Mouse (Mus musculus) C2C12 (cell line): ENCODE results near the gene Gtpbp1. TPM values are rescaled to one million over a fixed set of nuclear protein-coding genes. Genes with fewer than 3 reads are reported as not detected.

ENCODE experiments used
- H3K27me3 ChIP-seq: one replicate; pipeline ENCODE4 v1.6.1; 2011; ENCODE audit not compliant: control insufficient read depth, insufficient read depth, insufficient read length
- H3K36me3 ChIP-seq: one replicate; pipeline ENCODE4 v1.6.1; 2011; ENCODE audit not compliant: control insufficient read depth, insufficient read depth
- H3K4me3 ChIP-seq: one replicate; pipeline ENCODE4 v1.5.1; 2011; ENCODE audit warnings: mild to moderate bottlenecking, control low read depth; ENCODE audit not compliant: poor library complexity, insufficient read depth, severe bottlenecking
- H3K79me2 ChIP-seq: one replicate; pipeline ENCODE4 v1.6.1; 2011; ENCODE audit not compliant: control insufficient read depth, insufficient read depth
- H3K79me3 ChIP-seq: one replicate; pipeline ENCODE4 v1.6.1; 2011; ENCODE audit warnings: low read depth, control low read depth
- H3ac ChIP-seq: one replicate; pipeline ENCODE3; 2011; ENCODE audit warnings: low read depth; ENCODE audit not compliant: control insufficient read depth, insufficient read length
- CEBPB ChIP-seq: IDR thresholded peaks from one replicate; pipeline ENCODE4 v1.6.1; 2011; ENCODE audit warnings: low read depth, mild to moderate bottlenecking, control low read depth, moderate library complexity
- CTCF ChIP-seq: IDR thresholded peaks from one replicate; pipeline ENCODE4 v1.5.1; 2011; ENCODE audit not compliant: control insufficient read depth, insufficient read depth, insufficient read length
- FOSL1 ChIP-seq: IDR thresholded peaks from one replicate; pipeline ENCODE4 v1.8.0; 2011; ENCODE audit warnings: mild to moderate bottlenecking, low read length; ENCODE audit not compliant: poor library complexity, insufficient read depth, severe bottlenecking
- MAX ChIP-seq: IDR thresholded peaks from one replicate; pipeline ENCODE4 v1.6.1; 2011; ENCODE audit warnings: mild to moderate bottlenecking, control low read depth
- MYOD1 ChIP-seq: IDR thresholded peaks from one replicate; pipeline ENCODE4 v1.6.1; 2011; ENCODE audit warnings: low read depth; ENCODE audit not compliant: control insufficient read depth, insufficient read length
- MYOG ChIP-seq: IDR thresholded peaks from one replicate; pipeline ENCODE4 v1.6.1; 2011; ENCODE audit not compliant: control insufficient read depth, insufficient read length; ENCODE audit errors: extremely low read depth
- USF1 ChIP-seq: IDR thresholded peaks from one replicate; pipeline ENCODE4 v1.6.1; 2011; ENCODE audit warnings: low read depth, mild to moderate bottlenecking, control low read depth, moderate library complexity
- polyA plus RNA-seq: library from polyadenylated mRNA; unstranded; fragments of >200 nt; fragmentation: generic; extraction: Trizol; gene quantifications from one replicate; pipeline ENCODE4 v1.2.1, GENCODE M21; 2012; ENCODE audit warnings: missing spikeins

Gtpbp1 gene
- polyA plus RNA-seq, 1 experiment: 62.5 TPM

- H3K4me3 ChIP-seq: no peak overlapping the region
- no peak overlapping the region for H3ac ChIP-seq
- no peaks in the 10 kb centered on the region for H3K27me3 ChIP-seq
- no peak for TF ChIP-seq MYOD1
- no peak for TF ChIP-seq MAX
- no peak for TF ChIP-seq CEBPB
- TF ChIP-seq CTCF: no peak
- TF ChIP-seq MYOG: no peak
- no peak for TF ChIP-seq USF1
- no peak for TF ChIP-seq FOSL1
- no peaks in the 10 kb centered on the region for H3K79me3 ChIP-seq
- peaks cover 8% of the 10 kb centered on the region for H3K36me3 ChIP-seq
- H3K79me2 ChIP-seq: no peaks in the 10 kb centered on the region
Measured at GRCm38 (mm10) chr15:79760956-79761355, 70.3 kb downstream of the Gtpbp1 start.

GRCm38 (mm10) chr15:79763001-79763400 is 72.4 kb downstream of the Gtpbp1 start:
- no peaks in the 10 kb centered on the region for H3K79me3 ChIP-seq
- H3ac ChIP-seq: no peak overlapping the region
- H3K79me2 ChIP-seq: no peaks in the 10 kb centered on the region
- TF ChIP-seq MYOG: no peak
- no peaks in the 10 kb centered on the region for H3K27me3 ChIP-seq
- H3K36me3 ChIP-seq: peaks cover 8% of the 10 kb centered on the region
- no peak overlapping the region for H3K4me3 ChIP-seq

GRCm38 (mm10) chr15:79763601-79764246 is 73.1 kb downstream of the Gtpbp1 start:
- TF ChIP-seq MYOD1: no peak
- TF ChIP-seq CEBPB: no peak
- no peak for TF ChIP-seq USF1
- TF ChIP-seq MYOG: no peak
- no peak for TF ChIP-seq CTCF
- no peak for TF ChIP-seq FOSL1
- peaks cover 8% of the 10 kb centered on the region for H3K36me3 ChIP-seq
- no peaks in the 10 kb centered on the region for H3K79me3 ChIP-seq
- H3K4me3 ChIP-seq: no peak overlapping the region
- no peaks in the 10 kb centered on the region for H3K27me3 ChIP-seq
- no peak overlapping the region for H3ac ChIP-seq
- peaks cover 5% of the 10 kb centered on the region for H3K79me2 ChIP-seq

- no peak overlapping the region for H3K4me3 ChIP-seq
- peaks cover 8% of the 10 kb centered on the region for H3K36me3 ChIP-seq
- peak; percentile 70 for TF ChIP-seq CEBPB
- TF ChIP-seq MYOG: no peak
- TF ChIP-seq MAX: peak; percentile 81
- no peak for TF ChIP-seq FOSL1
- TF ChIP-seq CTCF: no peak
Measured at GRCm38 (mm10) chr15:79764539-79765267, 74.1 kb downstream of the Gtpbp1 start.

GRCm38 (mm10) chr15:79765361-79765760 is 74.7 kb downstream of the Gtpbp1 start:
- no peaks in the 10 kb centered on the region for H3K27me3 ChIP-seq
- H3K36me3 ChIP-seq: peaks cover 8% of the 10 kb centered on the region
- TF ChIP-seq FOSL1: no peak
- TF ChIP-seq CTCF: no peak
- no peak for TF ChIP-seq MAX
- TF ChIP-seq MYOD1: no peak
- no peak overlapping the region for H3ac ChIP-seq
- H3K79me3 ChIP-seq: no peaks in the 10 kb centered on the region
- H3K4me3 ChIP-seq: no peak overlapping the region
- peaks cover 22% of the 10 kb centered on the region for H3K79me2 ChIP-seq

More at GRCm38 (mm10) chr15:79764539-79765267, 74.1 kb downstream of the Gtpbp1 start:
- Histone ChIP-seq H3K79me3 (no peaks in the 10 kb centered on the region), H3K27me3 (no peaks in the 10 kb centered on the region), H3ac (peak overlapping the region; percentile 20), H3K79me2 (peaks cover 15% of the 10 kb centered on the region)

GRCm38 (mm10) chr15:79766168-79766567 is 75.5 kb downstream of the Gtpbp1 start:
- peaks cover 22% of the 10 kb centered on the region for H3K79me2 ChIP-seq
- TF ChIP-seq MYOG (no peak), MAX (no peak), FOSL1 (no peak), USF1 (no peak), MYOD1 (no peak), CEBPB (no peak), CTCF (no peak)

More at GRCm38 (mm10) chr15:79766168-79766567, 75.5 kb downstream of the Gtpbp1 start:
- H3K27me3 ChIP-seq: no peaks in the 10 kb centered on the region
- peaks cover 8% of the 10 kb centered on the region for H3K36me3 ChIP-seq
- H3K4me3 ChIP-seq: no peak overlapping the region
- no peaks in the 10 kb centered on the region for H3K79me3 ChIP-seq
- no peak overlapping the region for H3ac ChIP-seq
